Mouse (Mus musculus): Measurements from ENCODE around the gene Zfp174.

- TF ChIP-seq POLR2A (IDR thresholded peaks at IDR 0.05; ENCODE audit: control insufficient read depth, extremely low read depth, insufficient read depth, low read length, poor library complexity) (no peak), CTCF (IDR thresholded peaks at IDR 0.05; ENCODE audit: borderline replicate concordance, control insufficient read depth, extremely low read depth, insufficient read depth, low read length, poor library complexity) (no peak)
Measured at GRCm38 (mm10) chr16:3859254-3859653, 12.2 kb downstream of the Zfp174 start.
